Mouse (Mus musculus): ENCODE data around the gene Dynlt1b.
"Not testable (repeated sequence)": the region's sequence is repeated elsewhere in the genome, so short reads cannot be mapped to it uniquely, and the experiment has no call there.

- not testable (repeated sequence) for TF ChIP-seq CTCF (IDR thresholded peaks at IDR 0.05; ENCODE audit: low read depth, low read length); POLR2A (IDR thresholded peaks at IDR 0.05; ENCODE audit: borderline replicate concordance, low read depth, low read length)
Observed at GRCm38 (mm10) chr17:6481590-6481963, 51.7 kb downstream of the Dynlt1b start.
